Mouse (Mus musculus) thymus, adult 2 months (tissue): Measurements from ENCODE around the gene Gm17402. TPM values are rescaled to one million over a fixed set of nuclear protein-coding genes. Genes with fewer than 3 reads are reported as not detected.

ENCODE experiments used
- DNase-seq: peaks from one replicate; pipeline ENCODE4 v3.0.0; 2021
- H3K27ac ChIP-seq: fragments of 200-500 bp; 2 replicates; pipeline ENCODE4 v1.5.1; 2012; ENCODE audit warnings: low read length, control low read depth; ENCODE audit not compliant: control insufficient read depth, insufficient read depth
- H3K27me3 ChIP-seq: fragments of 200-500 bp; 2 replicates; pipeline ENCODE4 v1.6.1; 2012; ENCODE audit warnings: mild to moderate bottlenecking, low read length, moderate library complexity, mixed read lengths; ENCODE audit not compliant: control insufficient read depth, insufficient read depth
- H3K36me3 ChIP-seq: fragments of 200-500 bp; 2 replicates; pipeline ENCODE4 v1.6.1; 2012; ENCODE audit warnings: mild to moderate bottlenecking, low read length, moderate library complexity; ENCODE audit not compliant: control insufficient read depth, insufficient read depth
- H3K4me1 ChIP-seq: fragments of 200-500 bp; replicated peaks from 2 replicates; pipeline ENCODE4 v1.6.1; 2012; ENCODE audit warnings: low read length; ENCODE audit not compliant: control insufficient read depth, insufficient read depth
- H3K4me3 ChIP-seq: fragments of 200-500 bp; 2 replicates; pipeline ENCODE4 v1.5.1; 2012; ENCODE audit warnings: mild to moderate bottlenecking, low read length, control low read depth, moderate library complexity; ENCODE audit not compliant: control insufficient read depth, insufficient read depth
- CTCF ChIP-seq: fragments of 200-500 bp; IDR thresholded peaks from 2 replicates; pipeline ENCODE4 v1.5.1; 2012; ENCODE audit warnings: mild to moderate bottlenecking, control low read depth, low read length, moderate library complexity, borderline replicate concordance; ENCODE audit not compliant: control insufficient read depth, poor library complexity, insufficient read depth; ENCODE audit errors: extremely low read depth
- POLR2A ChIP-seq: fragments of 200-500 bp; IDR thresholded peaks from 2 replicates; pipeline ENCODE4 v1.6.1; 2012; ENCODE audit warnings: mild to moderate bottlenecking, low read length, control low read depth, moderate library complexity; ENCODE audit not compliant: control insufficient read depth, poor library complexity, insufficient read depth; ENCODE audit errors: extremely low read depth
- WGBS: fragments of 180-500 bp; shearing (Covaris S2); methylation state at CpG from one replicate; pipeline ENCODE4 v1.1.7; 2018; 5-methylcytosine and 5-hydroxymethylcytosine counted together
- polyA plus RNA-seq: library from polyadenylated mRNA; depleted of rRNA; stranded (reverse); fragments of >200 nt; gene quantifications from 2 replicates; pipeline ENCODE4 v1.2.3, GENCODE M21; 2012

Gm17402 gene
- polyA plus RNA-seq, 1 experiment: not detected

DNA sequence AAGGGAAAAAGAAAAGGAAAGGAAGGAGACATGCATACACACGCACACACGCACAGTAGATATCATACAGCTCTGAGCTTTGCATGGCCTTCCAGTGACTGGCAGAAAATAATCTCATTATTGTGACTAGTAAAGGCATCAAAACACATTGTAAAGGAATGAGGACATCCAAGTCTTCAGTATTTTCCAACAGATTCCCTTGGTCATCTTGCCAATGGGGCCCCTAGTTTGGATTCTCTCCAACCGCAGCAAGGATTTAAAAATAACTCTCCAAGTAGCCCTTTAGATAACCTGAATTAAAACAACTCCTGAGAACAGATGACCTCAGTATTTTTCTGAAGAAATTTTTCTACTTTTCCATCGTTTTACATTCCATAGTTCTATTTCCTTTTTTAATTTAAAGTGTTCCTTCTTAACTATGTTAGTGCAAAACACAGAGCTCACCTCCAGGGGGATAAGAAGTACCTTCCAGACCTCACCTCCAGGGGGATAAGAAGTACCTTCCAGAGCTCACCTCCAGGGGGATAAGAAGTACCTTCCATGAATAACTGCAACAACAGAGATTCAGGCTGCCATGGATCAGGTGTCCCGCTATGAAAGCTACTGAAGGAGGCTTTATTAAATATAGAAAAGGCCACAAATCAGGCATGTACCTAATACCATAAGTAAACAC lies 5.4 kb downstream of the Gm17402 start:
- no peaks in the 10 kb centered on the region for H3K36me3 ChIP-seq
- no peak overlapping the region for H3K27ac ChIP-seq
- TF ChIP-seq CTCF: no peak
- TF ChIP-seq POLR2A: no peak
- no peak overlapping the region for H3K4me3 ChIP-seq
- DNase-seq: no peak
- H3K27me3 ChIP-seq: no peaks in the 10 kb centered on the region
- peaks cover 3% of the 10 kb centered on the region for H3K4me1 ChIP-seq
- 89% methylated on average over 5 of the region's 5 CpGs for WGBS

DNA sequence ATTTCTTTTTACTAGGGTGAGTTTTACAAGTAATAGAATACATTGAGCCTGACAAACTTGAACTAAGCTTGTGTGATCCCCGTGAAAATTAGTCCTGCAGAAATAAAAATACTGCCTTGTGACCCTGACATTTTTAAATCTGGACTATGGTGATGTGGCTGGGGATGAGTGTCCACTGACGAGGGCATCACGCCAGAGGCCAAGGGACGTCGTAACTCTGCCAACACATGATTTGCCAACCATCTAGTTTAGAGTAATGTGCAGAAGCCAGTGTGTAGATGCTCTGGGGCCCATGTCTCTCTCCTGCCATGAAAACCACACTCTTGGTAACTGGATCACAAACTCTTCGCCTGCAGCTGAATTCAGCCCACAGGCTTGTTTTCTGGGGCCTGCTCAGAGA lies 7.5 kb downstream of the Gm17402 start:
- Histone ChIP-seq H3K27me3 (no peaks in the 10 kb centered on the region), H3K36me3 (no peaks in the 10 kb centered on the region), H3K4me3 (no peak overlapping the region), H3K27ac (no peak overlapping the region), H3K4me1 (no peaks in the 10 kb centered on the region)
- TF ChIP-seq POLR2A (no peak), CTCF (no peak)
- DNase-seq: no peak
- WGBS: 93% methylated on average over 6 of the region's 6 CpGs

DNA sequence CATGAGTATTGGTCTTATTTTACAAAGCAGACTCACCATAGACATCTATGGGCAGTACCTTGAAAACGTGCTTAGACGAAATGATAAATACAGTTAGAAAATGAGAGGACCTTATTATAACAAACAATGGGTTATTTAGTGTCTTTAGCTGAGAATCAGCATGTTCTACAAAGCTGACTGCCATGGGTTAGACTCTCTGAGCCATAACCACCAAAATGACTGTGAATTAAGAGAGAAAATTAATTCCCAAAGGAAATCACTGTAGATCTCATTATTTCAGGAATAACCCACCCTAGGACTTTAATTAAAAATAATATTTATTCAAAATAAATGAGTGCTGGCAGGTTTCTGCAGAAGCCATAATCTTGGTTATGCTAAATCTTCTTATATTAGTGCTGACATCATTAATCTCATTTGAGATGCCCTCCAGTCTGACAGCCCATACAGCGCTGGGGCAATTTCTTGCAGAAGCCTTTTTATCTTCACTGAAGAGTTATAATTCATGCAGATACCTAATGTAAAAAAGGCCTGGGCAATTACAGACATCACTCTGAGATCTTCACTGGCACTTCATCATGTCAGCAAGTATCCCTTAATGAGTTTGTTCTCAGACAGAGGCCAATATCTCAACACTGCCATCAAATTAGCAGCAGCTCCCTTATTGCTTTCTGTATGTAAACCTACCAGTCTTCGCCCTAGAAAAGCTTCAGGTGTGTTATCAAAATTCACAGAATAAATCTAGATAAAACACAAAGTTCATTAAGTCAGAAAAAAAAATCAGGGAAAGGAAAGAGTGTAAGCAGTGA lies 8.7 kb downstream of the Gm17402 start:
- H3K27ac ChIP-seq: no peak overlapping the region
- DNase-seq: no peak
- TF ChIP-seq POLR2A (no peak), CTCF (no peak)
- whole genome bisulfite sequencing: 85% methylated on average over 4 of the region's 4 CpGs
- H3K36me3 ChIP-seq: no peaks in the 10 kb centered on the region
- H3K4me1 ChIP-seq: no peaks in the 10 kb centered on the region
- no peak overlapping the region for H3K4me3 ChIP-seq
- H3K27me3 ChIP-seq: no peaks in the 10 kb centered on the region

DNA sequence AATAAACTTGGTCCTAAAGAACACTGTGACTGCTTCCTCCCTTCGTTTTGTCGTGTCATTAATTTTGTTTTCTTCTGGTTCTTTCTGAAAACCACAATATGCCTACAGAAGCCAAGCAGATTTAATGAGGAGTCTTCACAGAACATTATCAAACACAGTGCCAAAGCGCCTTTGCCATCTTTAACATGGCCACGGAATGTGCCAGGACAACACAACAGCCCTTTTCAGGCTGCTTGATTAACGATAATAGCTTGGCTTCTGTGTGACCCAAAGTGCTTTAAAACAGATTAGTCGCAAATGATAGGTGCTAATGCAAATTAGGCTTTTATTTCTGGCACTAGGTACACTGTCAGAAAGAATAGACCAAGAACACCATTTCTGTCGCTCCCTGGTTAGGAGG lies 16.6 kb downstream of the Gm17402 start:
- Histone ChIP-seq H3K27me3 (no peaks in the 10 kb centered on the region), H3K4me3 (no peak overlapping the region), H3K36me3 (no peaks in the 10 kb centered on the region), H3K27ac (no peak overlapping the region), H3K4me1 (no peaks in the 10 kb centered on the region)
- TF ChIP-seq CTCF: no peak
- no peak for TF ChIP-seq POLR2A
- WGBS: 94% methylated on average over 7 of the region's 7 CpGs
- no peak for DNase-seq

DNA sequence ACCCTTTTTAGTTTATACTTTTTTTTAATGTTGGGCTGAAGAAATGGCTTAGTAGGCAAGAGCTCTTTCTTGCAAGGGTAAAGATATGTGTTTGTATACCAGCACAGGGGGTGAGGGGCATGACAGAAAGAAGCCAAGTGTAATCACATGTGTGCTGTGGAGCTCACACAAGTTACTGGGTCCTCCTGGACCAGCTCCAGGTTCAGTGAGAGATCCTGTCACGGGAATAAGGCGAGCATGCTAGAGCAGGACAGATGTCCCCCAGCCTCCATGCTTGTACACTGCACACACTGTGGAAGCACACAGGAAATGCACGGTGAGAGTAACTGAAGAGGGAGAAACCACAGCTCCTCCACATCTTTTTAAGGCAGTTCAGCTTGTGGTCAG lies 22.2 kb downstream of the Gm17402 start:
- Histone ChIP-seq H3K27me3 (no peaks in the 10 kb centered on the region), H3K36me3 (no peaks in the 10 kb centered on the region), H3K27ac (no peak overlapping the region), H3K4me3 (no peak overlapping the region), H3K4me1 (peaks cover 4% of the 10 kb centered on the region)
- no peak for DNase-seq
- TF ChIP-seq POLR2A (no peak), CTCF (no peak)
- 12% methylated on average over 3 of the region's 3 CpGs for WGBS

DNA sequence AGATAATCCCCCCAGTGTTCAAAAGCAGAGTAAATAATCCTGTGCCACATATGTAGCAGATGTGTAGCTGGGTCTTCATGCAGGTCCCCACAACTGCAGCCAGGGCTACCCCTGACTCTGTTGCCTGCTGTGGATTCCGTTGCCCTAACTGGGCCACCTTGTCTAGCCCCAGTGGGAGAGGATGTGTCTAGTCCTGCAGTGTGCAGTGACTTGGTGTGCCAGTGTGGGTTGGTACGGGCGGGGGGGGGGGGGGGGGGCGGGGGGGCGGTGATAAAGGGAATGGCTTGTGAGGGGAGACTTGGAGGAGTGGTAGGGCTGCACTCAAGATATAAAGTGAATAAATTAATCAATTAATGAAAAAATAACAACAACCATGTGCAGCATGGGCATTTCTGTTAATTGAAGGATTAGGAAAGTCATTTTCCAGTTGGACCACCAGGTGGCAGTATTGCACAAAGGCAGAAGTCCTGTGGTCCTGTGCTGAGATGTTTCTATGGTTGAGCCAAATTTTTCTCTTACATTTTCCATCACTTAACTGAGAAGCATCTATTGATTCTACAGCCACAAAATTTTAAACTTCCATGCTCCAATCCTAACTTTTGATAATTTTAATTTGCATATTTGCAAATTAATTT lies 22.7 kb downstream of the Gm17402 start:
- whole genome bisulfite sequencing: 48% methylated on average over 5 of the region's 5 CpGs
- H3K27ac ChIP-seq: no peak overlapping the region
- no peaks in the 10 kb centered on the region for H3K36me3 ChIP-seq
- no peak for TF ChIP-seq CTCF
- H3K4me3 ChIP-seq: no peak overlapping the region
- no peaks in the 10 kb centered on the region for H3K27me3 ChIP-seq
- H3K4me1 ChIP-seq: peaks cover 4% of the 10 kb centered on the region
- DNase-seq: peak; percentile 41
